Mouse (Mus musculus) C2C12 (cell line): ENCODE results near the gene Fgf7.
A peak's percentile ranks its signal among the peaks of the same experiment; 100 is the strongest.

Experiments used
- CTCF ChIP-seq: IDR thresholded peaks from one replicate; pipeline ENCODE4 v1.5.1; 2011; ENCODE audit not compliant: control insufficient read depth, insufficient read depth, insufficient read length
- FOSL1 ChIP-seq: IDR thresholded peaks from one replicate; pipeline ENCODE4 v1.8.0; 2011; ENCODE audit warnings: mild to moderate bottlenecking, low read length; ENCODE audit not compliant: poor library complexity, insufficient read depth, severe bottlenecking
- MAX ChIP-seq: IDR thresholded peaks from one replicate; pipeline ENCODE4 v1.6.1; 2011; ENCODE audit warnings: mild to moderate bottlenecking, control low read depth
- MYOD1 ChIP-seq: IDR thresholded peaks from one replicate; pipeline ENCODE4 v1.6.1; 2011; ENCODE audit warnings: low read depth; ENCODE audit not compliant: control insufficient read depth, insufficient read length
- MYOG ChIP-seq: IDR thresholded peaks from one replicate; pipeline ENCODE4 v1.6.1; 2011; ENCODE audit not compliant: control insufficient read depth, insufficient read length; ENCODE audit errors: extremely low read depth

DNA sequence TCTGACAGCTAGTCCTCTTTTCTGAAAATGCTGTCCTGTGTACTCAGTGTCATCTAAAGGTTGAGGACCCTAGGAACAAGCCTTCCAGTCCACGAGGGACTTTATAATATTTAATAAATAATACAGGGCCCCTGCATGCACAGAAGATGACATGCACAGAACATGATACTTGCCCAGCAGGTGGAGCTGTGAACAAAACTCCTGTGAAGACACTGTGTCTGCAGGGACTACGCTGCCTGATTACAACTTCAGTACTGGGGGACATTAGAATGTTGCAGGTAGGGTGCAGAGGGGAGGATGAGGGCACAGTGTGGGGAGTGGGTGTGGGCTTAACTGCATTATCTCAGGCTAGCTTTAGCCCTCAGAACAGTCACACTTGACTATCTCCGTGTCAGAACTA lies 28.4 kb upstream of the Fgf7 start:
- TF ChIP-seq CTCF (peak; percentile 47), FOSL1 (no peak), MYOD1 (no peak), MAX (no peak), MYOG (no peak)
